ENCODE assay signal across 9 mouse cellular contexts in genomic region chr15:78877810-78878390, GRCm38 (mm10). TPM values are rescaled to one million over a fixed set of nuclear protein-coding genes. Genes with fewer than 3 reads are reported as not detected.
DNase-seq lines count a peak whose midpoint lies in the region; ATAC-seq and TF ChIP-seq lines count a peak whose summit lies in the region.
"Had no signal": no experiment of that assay in that cellular context is flagged by ENCODE, and none has a peak within 500 bp of the region (broad histone marks: within the 10 kb centered on the region; RNA-seq: fewer than 3 reads in every experiment).

No protein-coding gene starts in this region.

- peak overlapping the region; percentile 93 for H3K9ac ChIP-seq in liver, embryonic 13.5 days

- H3K36me3 ChIP-seq in kidney, adult 2 months (ENCODE audit: control insufficient read depth, insufficient read depth, low read length): peaks cover 2% of the 10 kb centered on the region; the same call in 1 of the 2 replicates
- peaks cover 38% of the 10 kb centered on the region for H3K36me3 ChIP-seq in hindbrain, embryonic 10.5 days
- peaks cover 35% of the 10 kb centered on the region for H3K36me3 ChIP-seq in liver, embryonic 13.5 days

- no peak; the same call in 1 of the 2 replicates for ATAC-seq in liver, embryonic 13.5 days (ENCODE audit: low read depth)

- peaks cover 4% of the 10 kb centered on the region; the same call in 1 of the 2 replicates for H3K4me1 ChIP-seq in kidney, adult 2 months (ENCODE audit: control insufficient read depth, insufficient read depth, low read length)
- peaks cover 22% of the 10 kb centered on the region for H3K4me1 ChIP-seq in bone marrow macrophage, adult 2 months (ENCODE audit: control insufficient read depth, insufficient read depth, low read length)
- H3K4me1 ChIP-seq in hindbrain, embryonic 10.5 days (replicated peaks): peaks cover 60% of the 10 kb centered on the region
- H3K4me1 ChIP-seq in liver, embryonic 13.5 days (replicated peaks): peaks cover 53% of the 10 kb centered on the region

- H3K4me2 ChIP-seq in liver, embryonic 13.5 days: peak overlapping the region; percentile 87

- DNase-seq in kidney, adult 2 months: peak; percentile 46
- no peak for DNase-seq in kidney, postnatal 4 days
- DNase-seq in hindbrain, embryonic 10.5 days (ENCODE audit: low spot score): no peak
- DNase-seq in liver, embryonic 13.5 days: no peak
- no peak for DNase-seq in frontal cortex, adult 2 months (ENCODE audit: extremely low spot score in 1 of 2, low spot score in 1 of 2)
- no peak for DNase-seq in thymus, postnatal 36 days
- no peak for DNase-seq in spleen, adult 18-20 months

- peak overlapping the region; percentile 56 for H3K4me3 ChIP-seq in kidney, adult 2 months (ENCODE audit: insufficient read depth, low read depth, low read length)
- H3K4me3 ChIP-seq in bone marrow macrophage, adult 2 months (ENCODE audit: insufficient read depth, low read length): peak overlapping the region; percentile 65
- H3K4me3 ChIP-seq in hindbrain, embryonic 10.5 days: peak overlapping the region; percentile 76
- H3K4me3 ChIP-seq in liver, embryonic 13.5 days (replicated peaks): peak overlapping the region; percentile 91

- H3K27me3 ChIP-seq in kidney, adult 2 months (replicated peaks; ENCODE audit: control insufficient read depth, insufficient read depth, low read length): no peaks in the 10 kb centered on the region
- H3K27me3 ChIP-seq in hindbrain, embryonic 10.5 days (ENCODE audit: insufficient read depth, poor library complexity, severe bottlenecking): no peaks in the 10 kb centered on the region
- no peaks in the 10 kb centered on the region for H3K27me3 ChIP-seq in liver, embryonic 13.5 days

- under 1% methylated on average over 17 of the region's 17 CpGs for WGBS in kidney, adult 2 months
- WGBS in hindbrain, embryonic 10.5 days: 1% methylated on average over 17 of the region's 17 CpGs
- WGBS in liver, embryonic 13.5 days (ENCODE audit: insufficient replicate concordance): 1% methylated on average over 17 of the region's 17 CpGs

- peak overlapping the region; percentile 76 for H3K27ac ChIP-seq in kidney, adult 2 months (ENCODE audit: insufficient read depth, low read depth, low read length)
- peak overlapping the region; percentile 90 for H3K27ac ChIP-seq in bone marrow macrophage, adult 2 months (ENCODE audit: insufficient read depth, low read depth, low read length)
- H3K27ac ChIP-seq in hindbrain, embryonic 10.5 days: peak overlapping the region; percentile 99
- peak overlapping the region; percentile 96 for H3K27ac ChIP-seq in liver, embryonic 13.5 days

- no peak for TF ChIP-seq CTCF in kidney, adult 2 months (conservative IDR thresholded peaks at IDR 0.05; ENCODE audit: insufficient read depth, insufficient read length, low read depth, low read length)
- TF ChIP-seq CTCF in bone marrow macrophage, adult 2 months (IDR thresholded peaks at IDR 0.05; ENCODE audit: low read depth, low read length): 0 out of 2 replicates have a peak, but pooled peaks have one; percentile 9

- H3K9me3 ChIP-seq in hindbrain, embryonic 10.5 days: no peaks in the 10 kb centered on the region
- no peaks in the 10 kb centered on the region for H3K9me3 ChIP-seq in liver, embryonic 13.5 days (replicated peaks)

- TF ChIP-seq POLR2A in kidney, adult 2 months (IDR thresholded peaks at IDR 0.05; ENCODE audit: low read depth, low read length): no peak
- no peak for TF ChIP-seq POLR2A in bone marrow macrophage, adult 2 months (IDR thresholded peaks at IDR 0.05; ENCODE audit: borderline replicate concordance, low read depth, low read length)

RNA-seq across cellular contexts. Expression of gene Gga1, which starts 0.9 kb away (rescaled TPM):
- 56.5 and 68.1 TPM in 2 replicates for polyA plus RNA-seq in kidney, adult 2 months (2012; rRNA removed)
- polyA plus RNA-seq in bone marrow macrophage, adult 2 months (2012; ENCODE audit: insufficient read depth, insufficient read length, missing spikeins): 68.7 and 76.5 TPM in 2 replicates
- 51.1 and 60.7 TPM in 2 replicates for polyA plus RNA-seq in hindbrain, embryonic 10.5 days (2016; fragmentation: Nextera tagmentation; extraction: Ambion mirVana)
- 20.7 and 23.7 TPM in 2 replicates for polyA plus RNA-seq in liver, embryonic 13.5 days (2015; fragmentation: Nextera tagmentation; extraction: Ambion mirVana)
- 69.5 and 70.8 TPM in 2 replicates for polyA plus RNA-seq in frontal cortex, adult 2 months (2012; rRNA removed)

RNA-seq across cellular contexts. Expression of gene Gm49510, which starts 21.6 kb away (rescaled TPM):
- polyA plus RNA-seq in kidney, adult 2 months (2012; rRNA removed): 0.03 TPM in 1 of 2 replicates, not detected in the other
- polyA plus RNA-seq in bone marrow macrophage, adult 2 months (2012; ENCODE audit: insufficient read depth, insufficient read length, missing spikeins): not detected in 2 replicates
- polyA plus RNA-seq in hindbrain, embryonic 10.5 days (2016; fragmentation: Nextera tagmentation; extraction: Ambion mirVana): 0.29 and 0.38 TPM in 2 replicates
- 0.15 and 0.16 TPM in 2 replicates for polyA plus RNA-seq in liver, embryonic 13.5 days (2015; fragmentation: Nextera tagmentation; extraction: Ambion mirVana)
- polyA plus RNA-seq in frontal cortex, adult 2 months (2012; rRNA removed): 0.24 TPM in 1 of 2 replicates, not detected in the other
- polyA plus RNA-seq: brain, embryonic 14.5 days had no signal

RNA-seq across cellular contexts. Expression of gene Sh3bp1, which starts 21.7 kb away (rescaled TPM):
- polyA plus RNA-seq in kidney, adult 2 months (2012; rRNA removed): 26.2 and 30.0 TPM in 2 replicates
- polyA plus RNA-seq in bone marrow macrophage, adult 2 months (2012; ENCODE audit: insufficient read depth, insufficient read length, missing spikeins): 158 and 180 TPM in 2 replicates
- polyA plus RNA-seq in hindbrain, embryonic 10.5 days (2016; fragmentation: Nextera tagmentation; extraction: Ambion mirVana): 23.8 and 24.7 TPM in 2 replicates
- 17.7 and 22.2 TPM in 2 replicates for polyA plus RNA-seq in liver, embryonic 13.5 days (2015; fragmentation: Nextera tagmentation; extraction: Ambion mirVana)
- polyA plus RNA-seq in frontal cortex, adult 2 months (2012; rRNA removed): 27.2 and 29.0 TPM in 2 replicates

RNA-seq across cellular contexts. Expression of gene Lgals2, which starts 22.6 kb away (rescaled TPM):
- polyA plus RNA-seq in kidney, adult 2 months (2012; rRNA removed): 0.24 and 0.25 TPM in 2 replicates
- polyA plus RNA-seq in bone marrow macrophage, adult 2 months (2012; ENCODE audit: insufficient read depth, insufficient read length, missing spikeins): not detected in 2 replicates
- polyA plus RNA-seq in hindbrain, embryonic 10.5 days (2016; fragmentation: Nextera tagmentation; extraction: Ambion mirVana): not detected in 2 replicates
- 10.0 and 13.7 TPM in 2 replicates for polyA plus RNA-seq in liver, embryonic 13.5 days (2015; fragmentation: Nextera tagmentation; extraction: Ambion mirVana)
- 0.74 and 2.0 TPM in 2 replicates for polyA plus RNA-seq in frontal cortex, adult 2 months (2012; rRNA removed)

RNA-seq across cellular contexts. Expression of gene Cdc42ep1, which starts 35.5 kb away (rescaled TPM):
- polyA plus RNA-seq in kidney, adult 2 months (2012; rRNA removed): 59.2 and 66.7 TPM in 2 replicates
- 0.31 and 0.36 TPM in 2 replicates for polyA plus RNA-seq in bone marrow macrophage, adult 2 months (2012; ENCODE audit: insufficient read depth, insufficient read length, missing spikeins)
- polyA plus RNA-seq in hindbrain, embryonic 10.5 days (2016; fragmentation: Nextera tagmentation; extraction: Ambion mirVana): 19.2 and 19.4 TPM in 2 replicates
- polyA plus RNA-seq in liver, embryonic 13.5 days (2015; fragmentation: Nextera tagmentation; extraction: Ambion mirVana): 9.5 and 10.8 TPM in 2 replicates
- polyA plus RNA-seq in frontal cortex, adult 2 months (2012; rRNA removed): 18.5 and 20.1 TPM in 2 replicates
